Mouse (Mus musculus) stomach, embryonic 14.5 days (tissue): ENCODE results near the gene Nprl2. TPM values are rescaled to one million over a fixed set of nuclear protein-coding genes. Genes with fewer than 3 reads are reported as not detected.
"Not testable (repeated sequence)": the region's sequence is repeated elsewhere in the genome, so short reads cannot be mapped to it uniquely, and the experiment has no call there.

Experiments used
- ATAC-seq: fragments of 200-750 bp; cut with Nextera tagmentation; 2 replicates; pipeline ENCODE4 v1.8.0; 2017; ENCODE audit warnings: low read depth, moderate TSS enrichment; ENCODE audit not compliant: insufficient number of reproducible peaks, insufficient read depth, low FRiP score
- H3K27ac ChIP-seq: fragments of 300-500 bp; sonication (generic); 2 replicates; pipeline ENCODE4 v1.5.1; 2014; ENCODE audit warnings: mild to moderate bottlenecking, low read length, moderate library complexity, mixed read lengths
- H3K27me3 ChIP-seq: fragments of 300-500 bp; sonication (generic); 2 replicates; pipeline ENCODE4 v1.6.1; 2014; ENCODE audit warnings: low read length, control low read depth, mixed read lengths; ENCODE audit not compliant: control insufficient read depth, insufficient read depth
- H3K36me3 ChIP-seq: fragments of 300-500 bp; sonication (generic); 2 replicates; pipeline ENCODE4 v1.6.1; 2014; ENCODE audit warnings: mild to moderate bottlenecking, control low read depth, low read length, moderate library complexity, mixed read lengths; ENCODE audit not compliant: control insufficient read depth, insufficient read depth
- H3K4me1 ChIP-seq: fragments of 300-500 bp; sonication (generic); 2 replicates; pipeline ENCODE4 v1.6.1; 2014; ENCODE audit warnings: low read length, control low read depth, mixed read lengths; ENCODE audit not compliant: control insufficient read depth, insufficient read depth
- H3K4me2 ChIP-seq: fragments of 300-500 bp; sonication (generic); replicated peaks from 2 replicates; pipeline ENCODE4 v1.6.1; 2014; ENCODE audit warnings: low read depth, low read length, control low read depth
- H3K4me3 ChIP-seq: fragments of 300-500 bp; sonication (generic); 2 replicates; pipeline ENCODE4 v1.5.1; 2014; ENCODE audit warnings: low read depth, low read length, control low read depth
- H3K9ac ChIP-seq: fragments of 300-500 bp; sonication (generic); replicated peaks from 2 replicates; pipeline ENCODE4 v1.6.1; 2014; ENCODE audit warnings: low read depth, mild to moderate bottlenecking, control low read depth, low read length, moderate library complexity, mixed read lengths
- H3K9me3 ChIP-seq: fragments of 300-500 bp; sonication (generic); 2 replicates; pipeline ENCODE4 v1.6.1; 2016; ENCODE audit warnings: low read depth, low read length, control low read depth; ENCODE audit not compliant: control insufficient read depth
- WGBS: fragments of 180-500 bp; shearing (Covaris S2); extraction: QIAGEN DNeasy Blood & Tissue Kit; methylation state at CpG from one replicate; pipeline ENCODE4 v1.1.7; 2014; 5-methylcytosine and 5-hydroxymethylcytosine counted together
- polyA plus RNA-seq: library from polyadenylated mRNA; unstranded; fragments of >200 nt; fragmentation: Nextera tagmentation; extraction: Ambion mirVana; gene quantifications from 2 replicates; pipeline ENCODE4 v1.2.1, GENCODE M21; 2014

Nprl2 gene
- polyA plus RNA-seq, 1 experiment from 2014 or later: 44.7 TPM

DNA sequence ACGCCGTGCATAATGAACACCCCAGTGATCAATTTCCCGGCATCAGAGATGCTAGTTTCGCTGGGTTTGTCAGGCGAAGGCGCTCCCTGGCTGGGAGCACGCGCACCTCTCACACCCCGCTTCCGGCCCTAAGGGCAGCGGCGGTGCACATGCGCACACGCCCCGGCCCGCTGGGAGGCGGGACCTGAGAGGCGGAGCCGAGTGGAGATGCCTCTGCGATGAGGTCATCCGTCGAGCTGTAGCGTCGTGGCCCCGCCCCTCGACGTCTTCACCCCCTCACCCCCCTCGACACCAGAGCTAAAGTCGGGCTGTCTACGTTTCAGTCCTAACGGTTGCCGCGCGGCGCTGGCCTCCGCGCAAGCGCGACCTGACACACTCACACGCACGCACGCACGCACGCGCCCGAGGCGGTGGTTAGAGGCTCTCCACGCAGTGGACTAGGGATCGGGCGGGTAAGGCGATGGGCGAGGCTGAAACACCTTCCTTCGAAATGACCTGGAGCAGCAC, 12.3 kb downstream of the Nprl2 start:
- H3K4me1 ChIP-seq: peaks cover 46% of the 10 kb centered on the region
- peak overlapping the region; percentile 85 for H3K9ac ChIP-seq
- ATAC-seq: peak; percentile 91
- peak overlapping the region; percentile 74 for H3K4me3 ChIP-seq
- no peaks in the 10 kb centered on the region for H3K9me3 ChIP-seq
- peaks cover 25% of the 10 kb centered on the region for H3K36me3 ChIP-seq
- no peaks in the 10 kb centered on the region for H3K27me3 ChIP-seq
- under 1% methylated on average over 53 of the region's 53 CpGs for WGBS
- H3K27ac ChIP-seq: peak overlapping the region; percentile 97
- peak overlapping the region; percentile 95 for H3K4me2 ChIP-seq

DNA sequence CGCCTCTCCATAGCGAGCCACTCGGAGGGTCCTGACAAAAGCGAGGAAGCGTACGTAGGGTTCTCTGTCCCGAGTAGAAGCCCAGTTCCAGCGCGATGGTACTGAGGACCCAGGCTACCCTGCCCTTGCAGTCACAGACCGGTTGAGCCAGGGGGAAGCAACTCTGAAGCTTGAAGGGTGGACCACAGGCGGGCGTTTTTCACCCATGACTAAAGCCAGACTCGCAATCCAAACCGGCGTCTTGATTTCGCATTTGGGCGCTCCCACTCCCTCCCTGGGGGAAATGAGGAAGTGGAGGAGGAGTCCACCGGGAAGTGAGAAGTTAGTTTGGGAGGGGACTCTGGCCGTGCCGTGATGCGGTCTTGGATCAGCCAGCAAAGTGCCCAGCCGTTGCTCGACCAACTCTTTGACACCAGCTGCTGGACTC, 13.0 kb downstream of the Nprl2 start:
- under 1% methylated on average over 23 of the region's 23 CpGs for WGBS

DNA sequence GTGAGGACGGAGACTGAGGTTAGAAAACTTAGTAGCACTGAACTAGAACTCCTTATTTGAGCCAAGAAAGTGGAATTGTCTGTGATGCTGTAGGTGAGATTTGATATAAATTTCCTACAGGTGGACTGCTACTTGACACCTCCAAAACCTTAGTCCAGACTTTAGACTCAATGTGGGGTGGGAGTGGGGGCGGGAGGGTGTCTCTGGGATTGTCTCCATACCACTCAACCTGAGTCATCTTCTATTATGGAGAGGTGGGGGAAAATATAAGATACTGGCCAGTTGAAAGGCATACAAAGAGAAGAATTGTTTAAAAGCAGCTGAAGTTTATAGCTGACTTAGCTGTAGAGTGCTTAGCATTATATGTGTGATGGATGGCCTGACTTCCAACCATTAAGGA, 13.7 kb downstream of the Nprl2 start:
- H3K4me3 ChIP-seq: peak overlapping the region; percentile 74
- 25% methylated on average over 2 of the region's 2 CpGs for WGBS
- ATAC-seq: no peak
- H3K9me3 ChIP-seq: no peaks in the 10 kb centered on the region
- peak overlapping the region; percentile 85 for H3K9ac ChIP-seq
- no peaks in the 10 kb centered on the region for H3K27me3 ChIP-seq
- H3K27ac ChIP-seq: peak overlapping the region; percentile 97
- H3K4me2 ChIP-seq: peak overlapping the region; percentile 95
- H3K4me1 ChIP-seq: peaks cover 43% of the 10 kb centered on the region
- peaks cover 38% of the 10 kb centered on the region for H3K36me3 ChIP-seq

More for the DNA sequence above, 13.0 kb downstream of the Nprl2 start:
- Histone ChIP-seq H3K4me3 (peak overlapping the region; percentile 74), H3K4me2 (peak overlapping the region; percentile 95), H3K27me3 (no peaks in the 10 kb centered on the region), H3K27ac (peak overlapping the region; percentile 97), H3K36me3 (peaks cover 31% of the 10 kb centered on the region), H3K4me1 (peaks cover 46% of the 10 kb centered on the region), H3K9me3 (no peaks in the 10 kb centered on the region), H3K9ac (peak overlapping the region; percentile 85)
- no peak for ATAC-seq

DNA sequence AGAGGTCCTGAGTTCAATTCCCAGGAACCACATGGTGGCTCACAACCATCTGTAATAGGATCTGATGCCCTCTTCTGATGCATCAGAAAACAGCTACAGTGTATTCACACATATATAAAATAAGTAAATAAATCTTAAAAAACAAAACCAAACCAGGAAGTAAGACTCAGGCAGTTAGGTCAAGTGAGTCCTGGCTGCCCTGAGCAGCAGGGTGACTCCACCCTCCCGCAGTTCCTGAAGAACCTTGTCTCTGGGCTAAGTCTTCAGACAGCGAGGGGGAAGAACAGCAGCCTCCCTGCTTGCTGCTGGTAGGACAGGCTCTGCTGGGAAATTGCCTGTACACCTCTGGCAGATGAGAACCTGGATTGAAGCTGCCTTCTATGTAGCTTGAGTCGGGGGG, 14.3 kb downstream of the Nprl2 start:
- Histone ChIP-seq H3K27me3 (no peaks in the 10 kb centered on the region), H3K4me3 (peak overlapping the region; percentile 74; the same call in 1 of the 2 replicates), H3K4me2 (peak overlapping the region; percentile 95), H3K36me3 (peaks cover 44% of the 10 kb centered on the region), H3K9me3 (no peaks in the 10 kb centered on the region), H3K9ac (no peak overlapping the region), H3K27ac (0 out of 2 replicates have a peak overlapping the region, but pooled peaks have one; percentile 15), H3K4me1 (peaks cover 37% of the 10 kb centered on the region)
- WGBS: 70% methylated on average over 3 of the region's 3 CpGs
- no peak for ATAC-seq

DNA sequence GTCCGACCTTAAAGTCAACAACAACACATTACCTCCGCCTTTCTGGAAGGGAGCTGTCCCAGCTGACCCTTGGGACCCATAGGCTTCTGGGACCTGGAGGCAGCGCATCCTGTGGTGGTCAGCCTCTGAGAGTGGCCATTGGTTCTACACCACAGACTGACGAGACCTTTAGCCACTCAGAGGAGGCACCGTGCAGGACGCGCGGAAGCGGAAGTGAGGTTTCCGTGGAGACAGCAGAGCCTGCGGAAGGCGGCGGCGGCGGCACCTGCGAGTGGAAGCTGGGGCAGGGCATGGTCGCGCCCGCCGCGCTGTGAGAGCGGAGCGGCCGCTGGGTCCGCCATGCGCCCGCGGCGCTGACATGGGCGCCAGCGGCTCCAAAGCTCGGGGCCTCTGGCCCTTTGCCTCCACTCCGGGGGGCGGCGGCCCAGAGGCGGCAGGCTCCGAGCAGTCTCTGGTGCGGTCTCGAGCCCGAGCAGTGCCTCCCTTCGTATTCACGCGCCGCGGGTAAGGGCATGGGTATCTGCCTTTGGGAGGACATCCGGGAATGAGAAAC, 21.1 kb downstream of the Nprl2 start, which contains the start of gene Tusc2:
Tusc2 (plus strand) TSS at position 227 of the 553 bp plus-strand sequence.
- Histone ChIP-seq H3K27ac (peak within 1 kb of the TSS; percentile 63; the same call in 1 of the 2 replicates), H3K36me3 (peaks cover 40% of the 10 kb centered on the region), H3K4me2 (peak within 1 kb of the TSS; percentile 83), H3K4me1 (peaks cover 12% of the 10 kb centered on the region), H3K9ac (peak within 1 kb of the TSS; percentile 68), H3K27me3 (no peaks in the 10 kb centered on the region), H3K4me3 (peak within 1 kb of the TSS; percentile 83), H3K9me3 (no peaks in the 10 kb centered on the region)
- peak; percentile 95 for ATAC-seq
- WGBS: under 1% methylated on average over 44 of the region's 46 CpGs

DNA sequence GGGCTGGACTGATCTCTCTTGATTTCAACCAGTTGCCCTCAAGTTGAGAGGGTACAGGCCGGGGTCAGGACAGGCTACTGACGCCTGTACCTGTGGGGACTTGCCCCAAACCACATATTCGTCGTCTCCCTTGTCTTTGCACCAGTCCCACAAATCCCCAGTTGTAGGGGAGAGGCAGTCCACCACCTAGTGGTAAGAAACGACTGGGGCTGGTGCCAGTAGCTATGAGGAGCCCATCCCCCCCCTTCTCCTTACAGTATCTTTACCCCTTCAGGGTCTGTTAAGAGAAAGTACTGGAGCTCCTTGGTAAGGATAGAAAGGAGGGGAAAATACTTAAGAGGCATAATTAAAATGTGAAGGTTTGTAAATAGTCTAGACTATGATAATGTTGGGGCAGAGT, 23.5 kb downstream of the Nprl2 start:
- H3K9ac ChIP-seq, H3K27me3 ChIP-seq, H3K4me2 ChIP-seq, H3K4me3 ChIP-seq, ATAC-seq, H3K9me3 ChIP-seq: not testable (repeated sequence)
- H3K4me1 ChIP-seq: peaks cover 21% of the 10 kb centered on the region
- H3K36me3 ChIP-seq: peaks cover 20% of the 10 kb centered on the region
- 0 out of 2 replicates have a peak overlapping the region, but pooled peaks have one; percentile 33 for H3K27ac ChIP-seq
- 52% methylated on average over 5 of the region's 5 CpGs for WGBS

DNA sequence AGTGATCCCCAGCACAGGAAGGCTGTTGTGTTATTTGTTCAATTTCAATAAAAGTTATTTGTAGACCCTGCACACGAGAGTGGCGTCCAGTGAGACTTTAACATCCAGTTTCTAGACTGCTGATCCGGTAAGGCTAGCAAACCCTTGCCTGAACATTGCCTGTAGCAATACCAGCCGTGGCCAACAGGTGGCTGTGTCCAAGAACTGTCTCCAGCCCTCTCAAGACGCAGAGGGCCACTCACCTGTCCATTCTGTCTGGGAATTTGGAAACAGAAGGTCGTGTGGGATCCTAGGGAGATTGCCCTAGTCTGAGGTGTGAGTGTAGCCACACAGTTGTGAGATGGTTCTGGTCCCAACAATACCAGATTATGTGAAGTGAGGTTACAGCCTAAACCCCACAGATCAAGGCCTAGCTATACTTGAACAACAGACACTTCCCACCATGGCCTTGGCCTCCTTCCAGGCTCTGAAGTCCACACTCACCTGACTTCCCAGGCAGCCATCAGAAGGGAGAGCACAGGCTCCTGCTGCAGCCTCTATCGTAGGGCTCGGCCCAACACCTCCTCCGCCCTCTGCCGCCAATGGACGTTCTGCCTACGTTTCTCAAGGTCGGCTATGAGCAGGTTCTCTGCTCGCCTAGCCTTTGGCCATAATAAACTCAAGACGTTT, 24.1 kb downstream of the Nprl2 start:
- WGBS: 53% methylated on average over 15 of the region's 15 CpGs

DNA sequence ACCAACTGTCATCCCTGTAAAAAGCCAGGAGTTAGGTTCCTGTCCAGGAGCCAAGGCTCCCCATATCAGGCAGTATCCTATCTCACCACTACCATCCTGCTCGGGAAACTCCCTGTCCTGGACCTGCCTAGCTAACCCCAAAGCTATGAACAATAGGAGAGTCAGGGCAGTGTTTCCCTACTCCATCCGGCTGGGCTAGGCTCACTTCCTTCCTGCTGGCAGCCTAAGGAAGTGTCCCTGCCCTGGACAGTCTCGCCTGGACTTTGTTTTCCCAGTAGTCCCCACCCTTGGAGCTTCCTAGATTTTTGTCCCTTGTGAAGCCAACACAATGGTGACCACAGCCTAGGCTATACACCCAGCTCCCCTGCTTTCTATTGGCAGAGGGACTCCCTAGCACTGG, 24.8 kb downstream of the Nprl2 start:
- Histone ChIP-seq H3K27ac (peak overlapping the region; percentile 93; the same call in 1 of the 2 replicates), H3K9me3 (no peaks in the 10 kb centered on the region), H3K27me3 (no peaks in the 10 kb centered on the region), H3K9ac (no peak overlapping the region), H3K4me1 (peaks cover 26% of the 10 kb centered on the region), H3K4me3 (no peak overlapping the region), H3K36me3 (peaks cover 12% of the 10 kb centered on the region), H3K4me2 (no peak overlapping the region)
- ATAC-seq: no peak
- WGBS: 62% methylated on average over 3 of the region's 3 CpGs

More for the DNA sequence above, 24.1 kb downstream of the Nprl2 start:
- H3K4me2 ChIP-seq: peak overlapping the region; percentile 6; the same call in 1 of the 2 replicates
- H3K9me3 ChIP-seq: no peaks in the 10 kb centered on the region
- H3K36me3 ChIP-seq: peaks cover 15% of the 10 kb centered on the region
- no peak overlapping the region for H3K9ac ChIP-seq
- no peak overlapping the region for H3K4me3 ChIP-seq
- no peak for ATAC-seq
- peak overlapping the region; percentile 49; the same call in 1 of the 2 replicates for H3K27ac ChIP-seq
- peaks cover 26% of the 10 kb centered on the region for H3K4me1 ChIP-seq
- no peaks in the 10 kb centered on the region for H3K27me3 ChIP-seq
